Mouse (Mus musculus) heart, embryonic 13.5 days (tissue): ENCODE data around the gene Cntfr. TPM values are rescaled to one million over a fixed set of nuclear protein-coding genes. Genes with fewer than 3 reads are reported as not detected.
"Not testable (repeated sequence)": the region's sequence is repeated elsewhere in the genome, so short reads cannot be mapped to it uniquely, and the experiment has no call there.

Experiments
- ATAC-seq: fragments of 200-750 bp; cut with Nextera tagmentation; 2 replicates; pipeline ENCODE4 v1.8.0; 2017; ENCODE audit warnings: moderate TSS enrichment; ENCODE audit not compliant: insufficient number of reproducible peaks, low FRiP score, low TSS enrichment; ENCODE audit errors: extremely low read depth
- H3K27ac ChIP-seq: fragments of 300-500 bp; sonication (generic); replicated peaks from 2 replicates; pipeline ENCODE4 v1.5.1; 2015; ENCODE audit warnings: moderate library complexity, mild to moderate bottlenecking, inconsistent platforms
- H3K27me3 ChIP-seq: fragments of 300-500 bp; sonication (generic); replicated peaks from 2 replicates; pipeline ENCODE4 v1.6.1; 2015; ENCODE audit warnings: mild to moderate bottlenecking, inconsistent platforms
- H3K36me3 ChIP-seq: fragments of 300-500 bp; sonication (generic); 2 replicates; pipeline ENCODE4 v1.6.1; 2015; ENCODE audit warnings: mild to moderate bottlenecking, inconsistent platforms
- H3K4me1 ChIP-seq: fragments of 300-500 bp; sonication (generic); 2 replicates; pipeline ENCODE4 v1.6.1; 2015; ENCODE audit warnings: inconsistent platforms
- H3K4me2 ChIP-seq: fragments of 300-500 bp; sonication (generic); 2 replicates; pipeline ENCODE4 v1.6.1; 2015; ENCODE audit warnings: inconsistent platforms, mild to moderate bottlenecking, moderate library complexity
- H3K4me3 ChIP-seq: fragments of 300-500 bp; sonication (generic); 2 replicates; pipeline ENCODE4 v1.5.1; 2015; ENCODE audit warnings: moderate library complexity, mild to moderate bottlenecking, inconsistent platforms
- H3K9ac ChIP-seq: fragments of 300-500 bp; sonication (generic); 2 replicates; pipeline ENCODE4 v1.6.1; 2015; ENCODE audit warnings: inconsistent platforms, mild to moderate bottlenecking, moderate library complexity
- H3K9me3 ChIP-seq: fragments of 300-500 bp; sonication (generic); 2 replicates; pipeline ENCODE4 v1.6.1; 2016; ENCODE audit warnings: inconsistent platforms
- WGBS: fragments of 180-500 bp; shearing (Covaris S2); methylation state at CpG from one replicate; pipeline ENCODE4 v1.1.7; 2015; ENCODE audit warnings: mixed read lengths; 5-methylcytosine and 5-hydroxymethylcytosine counted together
- polyA plus RNA-seq: library from polyadenylated mRNA; unstranded; fragments of >200 nt; fragmentation: Nextera tagmentation; extraction: Ambion mirVana; gene quantifications from 2 replicates; pipeline ENCODE4 v1.2.1, GENCODE M21; 2015

The Cntfr gene
- polyA plus RNA-seq, result 2.5 and 3.9 TPM in 2 replicates

GRCm38 (mm10) chr4:41696930-41697841 is at the start of gene Cntfr:
TSS of gene Cntfr (minus strand) at chr4:41697089.
- not testable (repeated sequence) for H3K4me1 ChIP-seq, H3K27ac ChIP-seq, H3K36me3 ChIP-seq, ATAC-seq, H3K9ac ChIP-seq, H3K9me3 ChIP-seq
- H3K4me2 ChIP-seq, result peak within 1 kb of the TSS; percentile 57
- WGBS, result 14% methylated on average over 33 of the region's 40 CpGs
- peaks cover 14% of the 10 kb centered on the region for H3K27me3 ChIP-seq
- peak within 1 kb of the TSS; percentile 21; the same call in 1 of the 2 replicates for H3K4me3 ChIP-seq

GRCm38 (mm10) chr4:41745021-41745420 is 48.1 kb upstream of the Cntfr start:
- ATAC-seq, result no peak
- no peak overlapping the region for H3K27ac ChIP-seq
- 52% methylated on average over 1 of the region's 1 CpGs for WGBS

GRCm38 (mm10) chr4:41744131-41744530 is 47.2 kb upstream of the Cntfr start:
- no peak overlapping the region for H3K4me2 ChIP-seq
- 60% methylated on average over 2 of the region's 2 CpGs for WGBS
- H3K9ac ChIP-seq, result no peak overlapping the region
- H3K4me3 ChIP-seq, result no peak overlapping the region
- peaks cover 35% of the 10 kb centered on the region for H3K36me3 ChIP-seq
- no peak for ATAC-seq
- H3K4me1 ChIP-seq, result peaks cover 16% of the 10 kb centered on the region
- no peaks in the 10 kb centered on the region; the same call in 1 of the 2 replicates for H3K27me3 ChIP-seq
- H3K9me3 ChIP-seq, result peaks cover 13% of the 10 kb centered on the region
- H3K27ac ChIP-seq, result no peak overlapping the region

More at GRCm38 (mm10) chr4:41745021-41745420, 48.1 kb upstream of the Cntfr start:
- Histone ChIP-seq H3K36me3 (peaks cover 31% of the 10 kb centered on the region), H3K4me3 (no peak overlapping the region), H3K9me3 (peaks cover 13% of the 10 kb centered on the region), H3K27me3 (no peaks in the 10 kb centered on the region; the same call in 1 of the 2 replicates), H3K4me1 (peaks cover 10% of the 10 kb centered on the region), H3K9ac (no peak overlapping the region), H3K4me2 (no peak overlapping the region)

GRCm38 (mm10) chr4:41741158-41741560 is 44.3 kb upstream of the Cntfr start:
- H3K27ac ChIP-seq, result peak overlapping the region; percentile 79
- under 1% methylated on average over 27 of the region's 27 CpGs for WGBS
- H3K4me1 ChIP-seq, result peaks cover 16% of the 10 kb centered on the region
- ATAC-seq, result peak; percentile 89
- peaks cover 4% of the 10 kb centered on the region for H3K9me3 ChIP-seq
- H3K4me2 ChIP-seq, result peak overlapping the region; percentile 94
- peaks cover 19% of the 10 kb centered on the region for H3K36me3 ChIP-seq
- H3K27me3 ChIP-seq, result no peaks in the 10 kb centered on the region; the same call in 1 of the 2 replicates
- peak overlapping the region; percentile 68 for H3K4me3 ChIP-seq
- H3K9ac ChIP-seq, result peak overlapping the region; percentile 83

- Histone ChIP-seq H3K27ac (peak overlapping the region; percentile 79), H3K9me3 (no peaks in the 10 kb centered on the region), H3K4me2 (peak overlapping the region; percentile 94), H3K36me3 (peaks cover 15% of the 10 kb centered on the region), H3K9ac (peak overlapping the region; percentile 83), H3K4me3 (peak overlapping the region; percentile 68), H3K4me1 (peaks cover 16% of the 10 kb centered on the region), H3K27me3 (peaks cover 5% of the 10 kb centered on the region; the same call in 1 of the 2 replicates)
- ATAC-seq, result peak; percentile 67
- WGBS, result under 1% methylated on average over 48 of the region's 48 CpGs
Observed at GRCm38 (mm10) chr4:41740380-41741157, 43.7 kb upstream of the Cntfr start.

- H3K4me3 ChIP-seq, result no peak overlapping the region
- no peak for ATAC-seq
- 94% methylated on average over 13 of the region's 13 CpGs for WGBS
- no peaks in the 10 kb centered on the region; the same call in 1 of the 2 replicates for H3K9me3 ChIP-seq
- H3K9ac ChIP-seq, result no peak overlapping the region
- H3K36me3 ChIP-seq, result peaks cover 15% of the 10 kb centered on the region
- H3K4me1 ChIP-seq, result peaks cover 16% of the 10 kb centered on the region
- H3K27me3 ChIP-seq, result peaks cover 17% of the 10 kb centered on the region
- H3K4me2 ChIP-seq, result peak overlapping the region; percentile 94; the same call in 1 of the 2 replicates
- H3K27ac ChIP-seq, result no peak overlapping the region
Observed at GRCm38 (mm10) chr4:41739260-41739659, 42.4 kb upstream of the Cntfr start.

- Histone ChIP-seq H3K9me3 (no peaks in the 10 kb centered on the region; the same call in 1 of the 2 replicates), H3K4me2 (no peak overlapping the region), H3K27me3 (peaks cover 27% of the 10 kb centered on the region), H3K4me1 (peaks cover 16% of the 10 kb centered on the region), H3K9ac (no peak overlapping the region), H3K27ac (no peak overlapping the region), H3K36me3 (peaks cover 15% of the 10 kb centered on the region), H3K4me3 (no peak overlapping the region)
- WGBS, result 72% methylated on average over 1 of the region's 1 CpGs
- ATAC-seq, result no peak
Observed at GRCm38 (mm10) chr4:41738256-41738603, 41.3 kb upstream of the Cntfr start.

- H3K9me3 ChIP-seq, result no peaks in the 10 kb centered on the region; the same call in 1 of the 2 replicates
- H3K27ac ChIP-seq, result no peak overlapping the region
- peaks cover 15% of the 10 kb centered on the region for H3K36me3 ChIP-seq
- H3K4me1 ChIP-seq, result peaks cover 16% of the 10 kb centered on the region
- no peak overlapping the region for H3K4me3 ChIP-seq
- H3K27me3 ChIP-seq, result peaks cover 32% of the 10 kb centered on the region
- 38% methylated on average over 8 of the region's 8 CpGs for WGBS
- no peak overlapping the region for H3K9ac ChIP-seq
- H3K4me2 ChIP-seq, result no peak overlapping the region
- no peak for ATAC-seq
Observed at GRCm38 (mm10) chr4:41737602-41738255, 40.8 kb upstream of the Cntfr start.

- Histone ChIP-seq H3K4me1 (peaks cover 9% of the 10 kb centered on the region), H3K27ac (no peak within 1 kb of the TSS), H3K27me3 (peaks cover 92% of the 10 kb centered on the region), H3K4me2 (peak within 1 kb of the TSS; percentile 77), H3K4me3 (peak within 1 kb of the TSS; percentile 51), H3K36me3 (no peaks in the 10 kb centered on the region), H3K9me3 (no peaks in the 10 kb centered on the region; the same call in 1 of the 2 replicates), H3K9ac (peak within 1 kb of the TSS; percentile 72)
- ATAC-seq, result no peak
- 2% methylated on average over 42 of the region's 50 CpGs for WGBS
Observed at GRCm38 (mm10) chr4:41731052-41731765, 34.3 kb upstream of the Cntfr start, which contains the start of gene Arid3c. TSS of gene Arid3c (minus strand) at chr4:41731142.

GRCm38 (mm10) chr4:41726826-41727621 is 30.1 kb upstream of the Cntfr start:
- Histone ChIP-seq H3K36me3 (no peaks in the 10 kb centered on the region), H3K4me3 (no peak overlapping the region), H3K27me3 (peaks cover 83% of the 10 kb centered on the region), H3K9me3 (no peaks in the 10 kb centered on the region), H3K4me2 (no peak overlapping the region), H3K27ac (no peak overlapping the region), H3K9ac (no peak overlapping the region), H3K4me1 (peaks cover 20% of the 10 kb centered on the region)
- WGBS, result 15% methylated on average over 20 of the region's 20 CpGs
- no peak for ATAC-seq
